Mouse (Mus musculus): ENCODE results near the gene Ctnna3.
A peak's percentile ranks its signal among the peaks of the same experiment; 100 is the strongest.

Gene Ctnna3

GRCm38 (mm10) chr10:63532381-63532780, 102.5 kb downstream of the Ctnna3 start:
- no peak for DNase-seq

- peak; percentile 43 for DNase-seq
Observed at GRCm38 (mm10) chr10:63541754-63542153, 111.9 kb downstream of the Ctnna3 start.

- no peak for DNase-seq
Observed at GRCm38 (mm10) chr10:63542493-63542892, 112.6 kb downstream of the Ctnna3 start.

- no peak for DNase-seq
Observed at GRCm38 (mm10) chr10:63566691-63567090, 136.8 kb downstream of the Ctnna3 start.

- no peak for DNase-seq
Observed at GRCm38 (mm10) chr10:63571561-63571960, 141.7 kb downstream of the Ctnna3 start.

GRCm38 (mm10) chr10:63572866-63573265, 143.0 kb downstream of the Ctnna3 start:
- no peak for DNase-seq

- peak; percentile 33 for DNase-seq
Observed at GRCm38 (mm10) chr10:63574100-63574609, 144.3 kb downstream of the Ctnna3 start.

GRCm38 (mm10) chr10:63582608-63583007, 152.7 kb downstream of the Ctnna3 start:
- peak; percentile 84 for DNase-seq

GRCm38 (mm10) chr10:63583798-63584374, 154.0 kb downstream of the Ctnna3 start:
- no peak for DNase-seq

- no peak for DNase-seq
Observed at GRCm38 (mm10) chr10:63599417-63599816, 169.5 kb downstream of the Ctnna3 start.

- no peak for DNase-seq
Observed at GRCm38 (mm10) chr10:63601206-63601605, 171.3 kb downstream of the Ctnna3 start.

GRCm38 (mm10) chr10:63628546-63628945, 198.6 kb downstream of the Ctnna3 start:
- no peak for DNase-seq

GRCm38 (mm10) chr10:63633915-63634314, 204.0 kb downstream of the Ctnna3 start:
- no peak for DNase-seq

GRCm38 (mm10) chr10:63637987-63638386, 208.1 kb downstream of the Ctnna3 start:
- DNase-seq, result no peak

GRCm38 (mm10) chr10:63647300-63647699, 217.4 kb downstream of the Ctnna3 start:
- no peak for DNase-seq

- no peak for DNase-seq
Observed at GRCm38 (mm10) chr10:63650307-63650706, 220.4 kb downstream of the Ctnna3 start.

- peak; percentile 84 for DNase-seq
Observed at GRCm38 (mm10) chr10:63652887-63653286, 223.0 kb downstream of the Ctnna3 start.

GRCm38 (mm10) chr10:63653571-63653970, 223.7 kb downstream of the Ctnna3 start:
- no peak for DNase-seq

GRCm38 (mm10) chr10:63654560-63654959, 224.7 kb downstream of the Ctnna3 start:
- DNase-seq, result no peak

GRCm38 (mm10) chr10:63676343-63676742, 246.4 kb downstream of the Ctnna3 start:
- no peak for DNase-seq

- no peak for DNase-seq
Observed at GRCm38 (mm10) chr10:63689233-63689632, 259.3 kb downstream of the Ctnna3 start.

- DNase-seq, result no peak
Observed at GRCm38 (mm10) chr10:63689651-63690050, 259.8 kb downstream of the Ctnna3 start.

GRCm38 (mm10) chr10:63692039-63692438, 262.1 kb downstream of the Ctnna3 start:
- DNase-seq, result peak; percentile 49

- DNase-seq, result no peak
Observed at GRCm38 (mm10) chr10:63710211-63710610, 280.3 kb downstream of the Ctnna3 start.

- DNase-seq, result no peak
Observed at GRCm38 (mm10) chr10:63712530-63712929, 282.6 kb downstream of the Ctnna3 start.
